Mouse (Mus musculus) heart, adult 18-20 months (tissue): Measurements from ENCODE around the gene Psme2. TPM values are rescaled to one million over a fixed set of nuclear protein-coding genes. Genes with fewer than 3 reads are reported as not detected.

Experiments
- DNase-seq, 2 experiments: peaks; one replicate each; pipeline ENCODE4 v3.0.0; 2021 to 2022; ENCODE audit warnings: mixed read lengths in 1 of 2
- long read RNA-seq, 2 experiments: library from polyadenylated mRNA; stranded (forward); transcript quantifications; one replicate each; pipeline ENCODE4 v2.0.0; 2021
- total RNA-seq, 2 experiments: library from RNA; stranded (reverse); gene quantifications; 2 replicates each; pipeline ENCODE4 v1.2.3; 2021

Gene Psme2
- total RNA-seq = 100 to 1,000 TPM; 142 to 145 TPM
- long read RNA-seq, experiment 1, transcript Psme2-208 (11 exons, 962 nt) = major isoform, 94 of 97 reads
- long read RNA-seq, experiment 1, partial matches to known transcripts = 1 of 97 reads
- long read RNA-seq, experiment 1, other reads (novel, unspliced or antisense) = 1 of 97 reads
- long read RNA-seq, experiment 2, transcript Psme2-208 (11 exons, 962 nt) = major isoform, 52 of 55 reads
- long read RNA-seq, experiment 2, partial matches to known transcripts = 1 of 55 reads
- long read RNA-seq, experiment 2, other reads (novel, unspliced or antisense) = 1 of 55 reads

GRCm38 (mm10) chr14:55590748-55591330, at the start of gene Psme2:
TSS of gene Psme2 (minus strand) at chr14:55591113.
- peak; percentile 96 to 99 for DNase-seq

- DNase-seq = no peak
Observed at GRCm38 (mm10) chr14:55637795-55638194, 46.9 kb upstream of the Psme2 start, which contains the start of gene Gm49378. TSS of gene Gm49378 (minus strand) at chr14:55637895.

GRCm38 (mm10) chr14:55635523-55636007, 44.7 kb upstream of the Psme2 start, which contains the start of gene Ipo4:
TSS of gene Ipo4 (minus strand) at chr14:55635957.
- peak; percentile 92 to 95 for DNase-seq

- DNase-seq = peak in 1 of 2 experiments; percentile 50
Observed at GRCm38 (mm10) chr14:55634874-55635522, 44.1 kb upstream of the Psme2 start.

GRCm38 (mm10) chr14:55629312-55629711, 38.4 kb upstream of the Psme2 start:
- DNase-seq = peak; percentile 37 to 76

GRCm38 (mm10) chr14:55628077-55628827, 37.3 kb upstream of the Psme2 start:
- DNase-seq = peak; percentile 27 to 52

- no peak for DNase-seq
Observed at GRCm38 (mm10) chr14:55618486-55619195, 27.7 kb upstream of the Psme2 start.

- DNase-seq = peak in 1 of 2 experiments; percentile 18
Observed at GRCm38 (mm10) chr14:55617822-55618221, 26.9 kb upstream of the Psme2 start, which contains the start of gene Rec8. TSS of gene Rec8 (plus strand) at chr14:55618037.

- DNase-seq = no peak
Observed at GRCm38 (mm10) chr14:55616844-55617243, 25.9 kb upstream of the Psme2 start.

GRCm38 (mm10) chr14:55615876-55616275, 25.0 kb upstream of the Psme2 start:
- DNase-seq = no peak

GRCm38 (mm10) chr14:55614565-55615178, 23.8 kb upstream of the Psme2 start:
- DNase-seq = no peak

GRCm38 (mm10) chr14:55613346-55613745, 22.4 kb upstream of the Psme2 start:
- no peak for DNase-seq

GRCm38 (mm10) chr14:55608339-55608738, 17.4 kb upstream of the Psme2 start:
- no peak for DNase-seq

- no peak for DNase-seq
Observed at GRCm38 (mm10) chr14:55605743-55606459, 15.0 kb upstream of the Psme2 start.

GRCm38 (mm10) chr14:55604823-55605222, 13.9 kb upstream of the Psme2 start:
- DNase-seq = no peak

GRCm38 (mm10) chr14:55603633-55604576, 13.0 kb upstream of the Psme2 start:
- DNase-seq = peak; percentile 94 to 96

GRCm38 (mm10) chr14:55603271-55603632, 12.3 kb upstream of the Psme2 start, which contains the start of gene Irf9:
TSS of gene Irf9 (plus strand) at chr14:55603571.
- no peak for DNase-seq

GRCm38 (mm10) chr14:55598521-55599390, 7.8 kb upstream of the Psme2 start:
- no peak for DNase-seq
